Mouse (Mus musculus) heart, embryonic 14.5 days (tissue): ENCODE data around the gene Gm20431. TPM values are rescaled to one million over a fixed set of nuclear protein-coding genes. Genes with fewer than 3 reads are reported as not detected.

Source experiments
- ATAC-seq: fragments of 200-750 bp; cut with Nextera tagmentation; 2 replicates; pipeline ENCODE4 v1.8.0; 2017; ENCODE audit warnings: low read depth, moderate TSS enrichment; ENCODE audit not compliant: insufficient number of reproducible peaks, insufficient read depth, low FRiP score
- H3K27ac ChIP-seq, 2 experiments: fragments of 200-500 bp in 1 of 2; fragments of 300-500 bp in 1 of 2; sonication (generic) in 1 of 2; replicated peaks in 1 of 2; 2 replicates each; pipeline ENCODE4 v1.5.1; 2012 to 2014; ENCODE audit warnings: low read depth in 2 of 2, low read length in 2 of 2, control low read depth in 1 of 2, mild to moderate bottlenecking in 1 of 2, mixed read lengths in 1 of 2; ENCODE audit not compliant: control insufficient read depth in 1 of 2, insufficient read depth in 1 of 2
- H3K27me3 ChIP-seq: fragments of 300-500 bp; sonication (generic); 2 replicates; pipeline ENCODE4 v1.6.1; 2014; ENCODE audit warnings: mild to moderate bottlenecking, low read length, control low read depth; ENCODE audit not compliant: control insufficient read depth, insufficient read depth
- H3K36me3 ChIP-seq: fragments of 300-500 bp; sonication (generic); 2 replicates; pipeline ENCODE4 v1.6.1; 2014; ENCODE audit warnings: mild to moderate bottlenecking, control low read depth, low read length, mixed read lengths; ENCODE audit not compliant: control insufficient read depth, insufficient read depth
- H3K4me1 ChIP-seq, 2 experiments: fragments of 200-500 bp in 1 of 2; fragments of 300-500 bp in 1 of 2; sonication (generic) in 1 of 2; 2 replicates each; pipeline ENCODE4 v1.6.1; 2012 to 2014; ENCODE audit warnings: low read length in 2 of 2, control low read depth in 1 of 2, mixed read lengths in 1 of 2; ENCODE audit not compliant: control insufficient read depth in 2 of 2, insufficient read depth in 2 of 2
- H3K4me2 ChIP-seq: fragments of 300-500 bp; sonication (generic); 2 replicates; pipeline ENCODE4 v1.6.1; 2014; ENCODE audit warnings: mild to moderate bottlenecking, low read length
- H3K4me3 ChIP-seq, 2 experiments: fragments of 200-500 bp in 1 of 2; fragments of 300-500 bp in 1 of 2; sonication (generic) in 1 of 2; 2 replicates each; pipeline ENCODE4 v1.5.1; 2012 to 2014; ENCODE audit warnings: low read length in 2 of 2, mild to moderate bottlenecking in 2 of 2, control low read depth in 1 of 2, low read depth in 1 of 2, moderate library complexity in 1 of 2; ENCODE audit not compliant: control insufficient read depth in 1 of 2, insufficient read depth in 1 of 2
- H3K9ac ChIP-seq: fragments of 300-500 bp; sonication (generic); 2 replicates; pipeline ENCODE4 v1.6.1; 2014; ENCODE audit warnings: mild to moderate bottlenecking, low read length
- H3K9me3 ChIP-seq: fragments of 300-500 bp; sonication (generic); 2 replicates; pipeline ENCODE4 v1.6.1; 2016; ENCODE audit warnings: low read length, control low read depth; ENCODE audit not compliant: control insufficient read depth
- WGBS: fragments of 180-500 bp; shearing (Covaris S2); extraction: QIAGEN DNeasy Blood & Tissue Kit; methylation state at CpG from one replicate; pipeline ENCODE4 v1.1.7; 2014; 5-methylcytosine and 5-hydroxymethylcytosine counted together
- polyA plus RNA-seq: library from polyadenylated mRNA; unstranded; fragments of >200 nt; fragmentation: Nextera tagmentation; extraction: Ambion mirVana; gene quantifications from 2 replicates; pipeline ENCODE4 v1.2.1, GENCODE M21; 2014

Gene Gm20431
- polyA plus RNA-seq, 1 experiment from 2014 or later: 0.19 TPM

GRCm38 (mm10) chr2:167602978-167603377 lies 58.3 kb downstream of the Gm20431 start:
- 49% methylated on average over 5 of the region's 5 CpGs for WGBS
- Histone ChIP-seq H3K36me3 (peaks cover 15% of the 10 kb centered on the region), H3K27ac (no peak overlapping the region), H3K9ac (no peak overlapping the region), H3K4me3 (no peak overlapping the region), H3K4me2 (no peak overlapping the region), H3K27me3 (no peaks in the 10 kb centered on the region), H3K9me3 (no peaks in the 10 kb centered on the region), H3K4me1 (peaks cover 9 to 18% of the 10 kb centered on the region in 2 experiments; a peak in 3 of 4 replicates)
- no peak for ATAC-seq

- Histone ChIP-seq H3K4me1 (peaks cover 8 to 21% of the 10 kb centered on the region in 2 experiments; a peak in 3 of 4 replicates), H3K9ac (no peak overlapping the region), H3K9me3 (no peaks in the 10 kb centered on the region), H3K36me3 (peaks cover 12% of the 10 kb centered on the region), H3K4me2 (no peak overlapping the region), H3K27me3 (no peaks in the 10 kb centered on the region), H3K4me3 (no peak overlapping the region), H3K27ac (no peak overlapping the region)
- WGBS: 73% methylated on average over 2 of the region's 2 CpGs
- ATAC-seq: no peak
Observed at GRCm38 (mm10) chr2:167602364-167602763, 58.9 kb downstream of the Gm20431 start.

DNA sequence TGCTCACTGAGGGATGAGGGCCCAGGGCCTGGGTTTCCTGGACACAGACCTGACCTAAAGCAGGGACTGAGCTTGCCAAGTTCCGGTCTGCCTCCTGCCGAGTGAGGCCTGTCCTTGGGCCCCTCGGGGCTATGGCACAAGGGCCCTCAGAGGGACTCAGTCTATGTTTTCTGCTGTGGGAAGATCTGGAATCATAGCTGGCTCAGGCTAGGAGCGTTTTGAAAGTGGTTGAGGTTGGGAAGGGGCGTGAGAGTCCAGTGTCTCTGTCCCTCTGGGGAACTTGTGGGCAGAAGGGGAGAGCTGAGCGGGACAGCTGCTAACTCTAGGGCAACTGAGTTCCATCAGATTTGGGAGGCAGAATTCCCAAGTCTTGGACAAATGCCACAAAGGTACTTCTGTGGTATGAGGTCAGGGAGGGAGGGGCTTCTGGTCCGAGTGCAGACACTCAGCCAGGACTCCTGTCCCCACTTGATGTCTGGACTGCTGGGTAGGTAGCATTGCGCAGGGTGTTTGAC lies 60.8 kb downstream of the Gm20431 start:
- no peak for ATAC-seq
- Histone ChIP-seq H3K27me3 (no peaks in the 10 kb centered on the region), H3K4me2 (no peak overlapping the region), H3K27ac (no peak overlapping the region), H3K9ac (no peak overlapping the region), H3K4me1 (peaks cover 23 to 27% of the 10 kb centered on the region in 2 experiments), H3K36me3 (no peaks in the 10 kb centered on the region), H3K4me3 (no peak overlapping the region), H3K9me3 (no peaks in the 10 kb centered on the region)
- 62% methylated on average over 8 of the region's 8 CpGs for WGBS

DNA sequence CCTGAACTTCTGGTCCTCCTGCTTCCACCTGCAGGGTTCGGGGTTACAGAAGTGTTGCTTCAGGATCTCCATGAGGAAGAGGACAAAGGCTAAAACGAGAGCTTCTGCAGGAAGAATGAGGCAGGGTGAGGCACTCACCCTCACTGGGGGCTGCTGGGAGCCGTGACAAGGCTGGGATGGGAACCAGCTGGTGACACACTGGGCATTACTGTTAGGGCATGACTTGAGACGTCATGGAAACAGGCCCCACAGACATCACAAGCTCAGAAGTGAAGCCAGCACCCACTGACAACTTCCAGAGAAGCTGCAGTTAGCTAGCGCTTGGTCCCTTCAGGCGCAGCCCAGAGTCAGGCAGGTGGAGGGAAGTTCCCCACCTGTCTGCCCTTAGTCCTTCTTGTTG lies 61.4 kb downstream of the Gm20431 start:
- 72% methylated on average over 6 of the region's 6 CpGs for WGBS
- Histone ChIP-seq H3K27me3 (no peaks in the 10 kb centered on the region), H3K9me3 (no peaks in the 10 kb centered on the region), H3K4me2 (no peak overlapping the region), H3K4me1 (peaks cover 28 to 31% of the 10 kb centered on the region in 2 experiments), H3K27ac (no peak overlapping the region), H3K9ac (no peak overlapping the region), H3K4me3 (no peak overlapping the region), H3K36me3 (no peaks in the 10 kb centered on the region)
- ATAC-seq: no peak

GRCm38 (mm10) chr2:167599195-167599594 lies 62.1 kb downstream of the Gm20431 start:
- no peak overlapping the region for H3K27ac ChIP-seq
- peaks cover 33 to 36% of the 10 kb centered on the region in 2 experiments for H3K4me1 ChIP-seq

GRCm38 (mm10) chr2:167597492-167598186 lies 63.7 kb downstream of the Gm20431 start:
- H3K9me3 ChIP-seq: no peaks in the 10 kb centered on the region
- peak overlapping the region; percentile 18 to 25; a peak in 3 of 4 replicates for H3K4me3 ChIP-seq
- H3K9ac ChIP-seq: peak overlapping the region; percentile 68
- peak overlapping the region in 1 of 2 experiments; percentile 71; a peak in 2 of 4 replicates for H3K27ac ChIP-seq
- WGBS: 24% methylated on average over 37 of the region's 40 CpGs
- no peaks in the 10 kb centered on the region for H3K27me3 ChIP-seq
- ATAC-seq: peak; percentile 47
- peaks cover 40 to 47% of the 10 kb centered on the region in 2 experiments for H3K4me1 ChIP-seq
- H3K4me2 ChIP-seq: peak overlapping the region; percentile 68
- no peaks in the 10 kb centered on the region for H3K36me3 ChIP-seq

More at GRCm38 (mm10) chr2:167599195-167599594, 62.1 kb downstream of the Gm20431 start:
- Histone ChIP-seq H3K36me3 (no peaks in the 10 kb centered on the region), H3K9ac (no peak overlapping the region), H3K27me3 (no peaks in the 10 kb centered on the region), H3K4me3 (no peak overlapping the region), H3K9me3 (no peaks in the 10 kb centered on the region), H3K4me2 (no peak overlapping the region)
- 82% methylated on average over 5 of the region's 5 CpGs for WGBS
- no peak for ATAC-seq

GRCm38 (mm10) chr2:167596726-167597491 lies 64.4 kb downstream of the Gm20431 start:
- peaks cover 40 to 47% of the 10 kb centered on the region in 2 experiments for H3K4me1 ChIP-seq
- 41% methylated on average over 27 of the region's 27 CpGs for WGBS
- ATAC-seq: no peak

More at GRCm38 (mm10) chr2:167596726-167597491, 64.4 kb downstream of the Gm20431 start:
- no peaks in the 10 kb centered on the region for H3K27me3 ChIP-seq
- H3K27ac ChIP-seq: peak overlapping the region; percentile 44 to 71
- no peaks in the 10 kb centered on the region for H3K9me3 ChIP-seq
- peak overlapping the region; percentile 68 for H3K9ac ChIP-seq
- H3K36me3 ChIP-seq: no peaks in the 10 kb centered on the region
- peak overlapping the region; percentile 18 to 25; a peak in 3 of 4 replicates for H3K4me3 ChIP-seq
- peak overlapping the region; percentile 68 for H3K4me2 ChIP-seq
